Mouse (Mus musculus) thymus, adult 2 months (tissue): ENCODE results near the gene Ccp110.

Experiments
- CTCF ChIP-seq: fragments of 200-500 bp; IDR thresholded peaks from 2 replicates; pipeline ENCODE4 v1.5.1; 2012; ENCODE audit warnings: mild to moderate bottlenecking, control low read depth, low read length, moderate library complexity, borderline replicate concordance; ENCODE audit not compliant: control insufficient read depth, poor library complexity, insufficient read depth; ENCODE audit errors: extremely low read depth
- POLR2A ChIP-seq: fragments of 200-500 bp; IDR thresholded peaks from 2 replicates; pipeline ENCODE4 v1.6.1; 2012; ENCODE audit warnings: mild to moderate bottlenecking, low read length, control low read depth, moderate library complexity; ENCODE audit not compliant: control insufficient read depth, poor library complexity, insufficient read depth; ENCODE audit errors: extremely low read depth

DNA sequence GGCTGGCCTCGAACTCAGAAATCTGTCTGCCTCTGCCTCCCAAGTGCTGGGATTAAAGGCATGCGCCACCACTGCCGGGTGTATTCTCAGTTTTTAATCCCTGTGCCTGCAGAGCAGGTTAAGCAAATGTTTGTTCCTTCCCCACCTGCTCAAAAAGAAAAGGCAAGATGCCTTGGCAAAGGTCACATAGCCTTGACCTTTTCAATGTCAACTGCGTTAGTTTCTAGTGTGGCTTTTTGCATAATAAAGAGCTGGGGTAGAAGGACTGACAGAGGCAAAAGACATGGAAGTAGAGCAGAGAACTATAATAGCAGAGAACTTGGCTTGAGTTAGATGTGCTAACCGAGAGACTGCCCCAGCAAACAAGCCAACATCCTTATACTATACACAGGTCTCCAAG lies 1.6 kb upstream of the Ccp110 start:
- TF ChIP-seq POLR2A (no peak), CTCF (no peak)
